Comparison of ENCODE assay signal across 8 mouse cellular contexts in genomic region chr14:33695362-33695982, GRCm38 (mm10).
A peak's percentile ranks its signal among the peaks of the same experiment; 100 is the strongest.
DNase-seq lines count a peak whose midpoint lies in the region; ATAC-seq lines count a peak whose summit lies in the region.

No protein-coding gene starts in this region.

- H3K4me3 ChIP-seq in embryonic facial prominence, embryonic 10.5 days = no peak overlapping the region
- no peak overlapping the region for H3K4me3 ChIP-seq in heart, embryonic 11.5 days (ENCODE audit: low read depth, low read length)
- no peak overlapping the region for H3K4me3 ChIP-seq in liver, embryonic 11.5 days (ENCODE audit: low read depth, low read length)

- 0 out of 2 replicates have a peak, but pooled peaks have one; percentile 37 for ATAC-seq in heart, embryonic 11.5 days (replicated peaks; ENCODE audit: insufficient number of reproducible peaks, low FRiP score, low TSS enrichment)
- no peak for ATAC-seq in liver, embryonic 11.5 days (replicated peaks; ENCODE audit: low FRiP score)

- WGBS in embryonic facial prominence, embryonic 10.5 days = 22% methylated on average over 8 of the region's 8 CpGs
- WGBS in heart, embryonic 11.5 days (ENCODE audit: insufficient replicate concordance) = 18% methylated on average over 8 of the region's 8 CpGs
- 19% methylated on average over 8 of the region's 8 CpGs for WGBS in liver, embryonic 11.5 days

- no peak overlapping the region for H3K4me2 ChIP-seq in heart, embryonic 11.5 days
- no peak overlapping the region for H3K4me2 ChIP-seq in liver, embryonic 11.5 days

- H3K27me3 ChIP-seq in embryonic facial prominence, embryonic 10.5 days (replicated peaks; ENCODE audit: low read depth, poor library complexity, severe bottlenecking) = peaks cover 37% of the 10 kb centered on the region
- H3K27me3 ChIP-seq in heart, embryonic 11.5 days (ENCODE audit: control insufficient read depth, insufficient read depth, low read length) = peaks cover 6% of the 10 kb centered on the region
- no peaks in the 10 kb centered on the region for H3K27me3 ChIP-seq in liver, embryonic 11.5 days (replicated peaks; ENCODE audit: control insufficient read depth, insufficient read depth, low read length)

- no peak overlapping the region for H3K27ac ChIP-seq in embryonic facial prominence, embryonic 10.5 days (replicated peaks)
- no peak overlapping the region for H3K27ac ChIP-seq in heart, embryonic 11.5 days (ENCODE audit: low read depth, low read length)
- no peak overlapping the region for H3K27ac ChIP-seq in liver, embryonic 11.5 days (ENCODE audit: low read depth, low read length)

- no peak overlapping the region for H3K9ac ChIP-seq in heart, embryonic 11.5 days (ENCODE audit: low read depth, low read length)
- H3K9ac ChIP-seq in liver, embryonic 11.5 days (ENCODE audit: low read depth, low read length) = no peak overlapping the region

- peak; percentile 45 for DNase-seq in A20 (ENCODE audit: low read depth, low spot score)
- DNase-seq in adrenal gland, postnatal 10 days = peak; percentile 93
- DNase-seq in embryonic facial prominence, embryonic 10.5 days (ENCODE audit: low spot score) = peak; percentile 85
- DNase-seq in kidney, postnatal 14 days = peak; percentile 83
- peak; percentile 63 for DNase-seq in liver, embryonic 11.5 days (ENCODE audit: low spot score)
- DNase-seq in ovary, postnatal 10 days (ENCODE audit: low spot score) = peak; percentile 76
- peak; percentile 46 for DNase-seq in urinary bladder, adult 2 months (ENCODE audit: low spot score)

- H3K9me3 ChIP-seq in embryonic facial prominence, embryonic 10.5 days = no peaks in the 10 kb centered on the region
- H3K9me3 ChIP-seq in heart, embryonic 11.5 days (replicated peaks; ENCODE audit: control insufficient read depth, low read length) = no peaks in the 10 kb centered on the region
- no peaks in the 10 kb centered on the region for H3K9me3 ChIP-seq in liver, embryonic 11.5 days (ENCODE audit: control insufficient read depth, low read length)

- H3K4me1 ChIP-seq in embryonic facial prominence, embryonic 10.5 days = no peaks in the 10 kb centered on the region
- no peaks in the 10 kb centered on the region for H3K4me1 ChIP-seq in heart, embryonic 11.5 days (ENCODE audit: control insufficient read depth, insufficient read depth, low read length)
- no peaks in the 10 kb centered on the region for H3K4me1 ChIP-seq in liver, embryonic 11.5 days (replicated peaks; ENCODE audit: control insufficient read depth, insufficient read depth, low read length)

- H3K36me3 ChIP-seq in embryonic facial prominence, embryonic 10.5 days (replicated peaks) = no peaks in the 10 kb centered on the region
- H3K36me3 ChIP-seq in heart, embryonic 11.5 days (ENCODE audit: control insufficient read depth, insufficient read depth, low read length) = no peaks in the 10 kb centered on the region
- H3K36me3 ChIP-seq in liver, embryonic 11.5 days (ENCODE audit: control insufficient read depth, insufficient read depth, low read length) = no peaks in the 10 kb centered on the region
